8 mouse cellular contexts compared by ENCODE assay signal in genomic region chr5:115731732-115732175, GRCm38 (mm10). TPM values are rescaled to one million over a fixed set of nuclear protein-coding genes. Genes with fewer than 3 reads are reported as not detected.
DNase-seq lines count a peak whose midpoint lies in the region; ATAC-seq lines count a peak whose summit lies in the region.

No protein-coding gene starts in this region.

- peaks cover 31% of the 10 kb centered on the region for H3K27me3 ChIP-seq in lung, embryonic 15.5 days
- peaks cover 14% of the 10 kb centered on the region for H3K27me3 ChIP-seq in forebrain, embryonic 16.5 days (replicated peaks; ENCODE audit: control insufficient read depth, insufficient read depth, low read length)
- H3K27me3 ChIP-seq in liver, embryonic 15.5 days: peaks cover 54% of the 10 kb centered on the region
- peaks cover 11% of the 10 kb centered on the region; the same call in 1 of the 2 replicates for H3K27me3 ChIP-seq in stomach, embryonic 16.5 days (ENCODE audit: control insufficient read depth, insufficient read depth, low read length)

- ATAC-seq in lung, embryonic 15.5 days (ENCODE audit: borderline replicate concordance, extremely low read depth, low FRiP score, low TSS enrichment): peak; percentile 9; the same call in 1 of the 2 replicates
- peak; percentile 34; the same call in 1 of the 2 replicates for ATAC-seq in forebrain, embryonic 16.5 days
- peak; percentile 20 for ATAC-seq in liver, embryonic 15.5 days (ENCODE audit: insufficient read depth)
- no peak for ATAC-seq in stomach, embryonic 16.5 days (ENCODE audit: insufficient read depth, low FRiP score)

- peaks cover 17% of the 10 kb centered on the region for H3K4me1 ChIP-seq in lung, embryonic 15.5 days
- peaks cover 17% of the 10 kb centered on the region for H3K4me1 ChIP-seq in forebrain, embryonic 16.5 days (replicated peaks; ENCODE audit: control insufficient read depth, insufficient read depth, low read length)
- peaks cover 21% of the 10 kb centered on the region for H3K4me1 ChIP-seq in liver, embryonic 15.5 days (replicated peaks)
- peaks cover 9% of the 10 kb centered on the region for H3K4me1 ChIP-seq in stomach, embryonic 16.5 days (ENCODE audit: control insufficient read depth, insufficient read depth, low read length)

- peak overlapping the region; percentile 100 for H3K4me2 ChIP-seq in lung, embryonic 15.5 days
- peak overlapping the region; percentile 85 for H3K4me2 ChIP-seq in forebrain, embryonic 16.5 days (ENCODE audit: low read length)
- peak overlapping the region; percentile 89 for H3K4me2 ChIP-seq in liver, embryonic 15.5 days
- peak overlapping the region; percentile 96 for H3K4me2 ChIP-seq in stomach, embryonic 16.5 days (ENCODE audit: low read depth, low read length)

- H3K36me3 ChIP-seq in lung, embryonic 15.5 days: no peaks in the 10 kb centered on the region
- H3K36me3 ChIP-seq in forebrain, embryonic 16.5 days (ENCODE audit: control insufficient read depth, insufficient read depth): no peaks in the 10 kb centered on the region
- H3K36me3 ChIP-seq in liver, embryonic 15.5 days (replicated peaks): no peaks in the 10 kb centered on the region
- H3K36me3 ChIP-seq in stomach, embryonic 16.5 days (ENCODE audit: control insufficient read depth, insufficient read depth, low read length): no peaks in the 10 kb centered on the region

- under 1% methylated on average over 27 of the region's 72 CpGs for WGBS in lung, embryonic 15.5 days
- 0% methylated on average over 26 of the region's 72 CpGs for WGBS in forebrain, embryonic 16.5 days
- under 1% methylated on average over 51 of the region's 72 CpGs for WGBS in liver, embryonic 15.5 days (ENCODE audit: insufficient replicate concordance)
- WGBS in stomach, embryonic 16.5 days: under 1% methylated on average over 52 of the region's 72 CpGs

- peak overlapping the region; percentile 33 for H3K27ac ChIP-seq in lung, embryonic 15.5 days
- peak overlapping the region; percentile 93 for H3K27ac ChIP-seq in forebrain, embryonic 16.5 days (ENCODE audit: low read length)
- 0 out of 2 replicates have a peak overlapping the region, but pooled peaks have one; percentile 38 for H3K27ac ChIP-seq in liver, embryonic 15.5 days (replicated peaks)
- peak overlapping the region; percentile 74 for H3K27ac ChIP-seq in stomach, embryonic 16.5 days (ENCODE audit: low read length)

- H3K4me3 ChIP-seq in lung, embryonic 15.5 days: peak overlapping the region; percentile 56
- H3K4me3 ChIP-seq in forebrain, embryonic 16.5 days (replicated peaks; ENCODE audit: low read length): peak overlapping the region; percentile 88
- H3K4me3 ChIP-seq in liver, embryonic 15.5 days (replicated peaks): peak overlapping the region; percentile 60
- peak overlapping the region; percentile 60 for H3K4me3 ChIP-seq in stomach, embryonic 16.5 days (replicated peaks; ENCODE audit: low read length)

- H3K9ac ChIP-seq in lung, embryonic 15.5 days: no peak overlapping the region
- H3K9ac ChIP-seq in forebrain, embryonic 16.5 days (replicated peaks; ENCODE audit: low read depth, low read length): peak overlapping the region; percentile 79
- H3K9ac ChIP-seq in liver, embryonic 15.5 days: no peak overlapping the region
- peak overlapping the region; percentile 66 for H3K9ac ChIP-seq in stomach, embryonic 16.5 days (ENCODE audit: low read length)

- peak; percentile 51 to 59 for DNase-seq in cerebellum, postnatal 14 days
- no peak for DNase-seq in cerebellum, adult 11-12 months
- no peak for DNase-seq in lung, postnatal 36 days
- DNase-seq in left cerebral cortex, adult 9 months (ENCODE audit: low spot score in 2 of 2): no peak

- H3K9me3 ChIP-seq in lung, embryonic 15.5 days: no peaks in the 10 kb centered on the region
- H3K9me3 ChIP-seq in forebrain, embryonic 16.5 days (ENCODE audit: control insufficient read depth, low read length): no peaks in the 10 kb centered on the region
- H3K9me3 ChIP-seq in liver, embryonic 15.5 days (replicated peaks): no peaks in the 10 kb centered on the region
- no peaks in the 10 kb centered on the region for H3K9me3 ChIP-seq in stomach, embryonic 16.5 days (replicated peaks; ENCODE audit: control insufficient read depth, low read length)

RNA-seq across cellular contexts. Expression of gene Bicdl1, which starts 0.3 kb away (rescaled TPM):
- 9.6 and 11.6 TPM in 2 replicates for polyA plus RNA-seq in lung, embryonic 15.5 days (2015; fragmentation: Nextera tagmentation; extraction: Ambion mirVana)
- polyA plus RNA-seq in forebrain, embryonic 16.5 days (2015; fragmentation: Nextera tagmentation; extraction: Ambion mirVana): 21.1 and 28.6 TPM in 2 replicates
- polyA plus RNA-seq in liver, embryonic 15.5 days (2015; fragmentation: Nextera tagmentation; extraction: Ambion mirVana): 2.1 and 2.4 TPM in 2 replicates
- polyA plus RNA-seq in stomach, embryonic 16.5 days (2015; fragmentation: Nextera tagmentation; extraction: Ambion mirVana): 12.5 and 14.5 TPM in 2 replicates

Comparison
In these comparisons a context has a peak if more than half of its experiments do, and no peak if none do; other contexts are left out.
1. DNase-seq: peak in cerebellum, postnatal 14 days (2 of 2); none in cerebellum, adult 11-12 months (single experiment), lung, postnatal 36 days (single experiment) and left cerebral cortex, adult 9 months (0 of 2).
2. H3K27ac ChIP-seq: peak in every context shown above with its lines; median percentile 93 in forebrain, embryonic 16.5 days; 74 in stomach, embryonic 16.5 days; 38 in liver, embryonic 15.5 days; 33 in lung, embryonic 15.5 days.
3. H3K9ac ChIP-seq: peak in forebrain, embryonic 16.5 days (single experiment) and stomach, embryonic 16.5 days (single experiment); none in lung, embryonic 15.5 days (single experiment) and liver, embryonic 15.5 days (single experiment).
4. Peak in every context shown above with its lines, with median percentiles within 50 percentile points of each other: H3K4me2 ChIP-seq and H3K4me3 ChIP-seq.